Mouse (Mus musculus): ENCODE measurements around the gene S100pbp.

- TF ChIP-seq POLR2A (IDR thresholded peaks at IDR 0.05; ENCODE audit: insufficient read depth, low read depth, low read length) (no peak), CTCF (IDR thresholded peaks at IDR 0.05; ENCODE audit: insufficient read depth, low read depth, low read length) (no peak)
These were observed 43.6 kb downstream of the S100pbp start for GRCm38 (mm10) chr4:129145943-129146342.
